Mouse (Mus musculus) adrenal gland, adult 8-10 months (tissue): ENCODE measurements around the gene Txndc15. TPM values are rescaled to one million over a fixed set of nuclear protein-coding genes. Genes with fewer than 3 reads are reported as not detected.
"Not testable (repeated sequence)": the region's sequence is repeated elsewhere in the genome, so short reads cannot be mapped to it uniquely, and the experiment has no call there.

Experiments
- DNase-seq: peaks from one replicate; pipeline ENCODE4 v3.0.0; 2022
- total RNA-seq, 4 experiments: library from RNA; stranded (reverse); gene quantifications; 2 replicates each; pipeline ENCODE4 v1.2.4; 2022

Gene Txndc15
- 10 to 100 TPM; 77.7 to 92.8 (median 82.7) TPM for total RNA-seq

GRCm38 (mm10) chr13:55714501-55715166, at the start of gene Txndc15:
Gene Txndc15 (plus strand): TSS chr13:55714650.
- DNase-seq = peak; percentile 85

DNA sequence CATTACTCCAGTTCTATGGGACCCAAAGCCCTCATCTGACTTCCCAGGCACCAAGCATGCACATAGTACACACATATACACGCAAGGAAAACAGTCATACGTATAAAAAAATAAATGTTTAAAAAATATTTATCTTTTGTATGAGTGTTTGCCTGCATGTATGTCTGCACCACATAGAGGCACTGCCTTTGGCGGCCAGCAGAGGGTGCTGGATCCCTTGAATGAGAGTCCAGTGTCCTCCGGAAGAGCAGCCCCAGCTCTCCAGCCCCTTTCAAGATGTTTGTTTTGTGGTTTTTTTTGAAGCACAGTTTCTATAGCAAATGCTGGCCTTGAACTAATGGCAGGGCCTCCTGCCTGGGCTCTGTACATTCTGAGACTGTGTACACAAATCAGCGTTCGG, 45.9 kb upstream of the Txndc15 start:
- no peak for DNase-seq

- DNase-seq = no peak
Observed at GRCm38 (mm10) chr13:55672711-55673110, 41.7 kb upstream of the Txndc15 start.

GRCm38 (mm10) chr13:55677364-55677763, 37.1 kb upstream of the Txndc15 start:
- no peak for DNase-seq

GRCm38 (mm10) chr13:55682201-55682600, 32.2 kb upstream of the Txndc15 start:
- no peak for DNase-seq

DNA sequence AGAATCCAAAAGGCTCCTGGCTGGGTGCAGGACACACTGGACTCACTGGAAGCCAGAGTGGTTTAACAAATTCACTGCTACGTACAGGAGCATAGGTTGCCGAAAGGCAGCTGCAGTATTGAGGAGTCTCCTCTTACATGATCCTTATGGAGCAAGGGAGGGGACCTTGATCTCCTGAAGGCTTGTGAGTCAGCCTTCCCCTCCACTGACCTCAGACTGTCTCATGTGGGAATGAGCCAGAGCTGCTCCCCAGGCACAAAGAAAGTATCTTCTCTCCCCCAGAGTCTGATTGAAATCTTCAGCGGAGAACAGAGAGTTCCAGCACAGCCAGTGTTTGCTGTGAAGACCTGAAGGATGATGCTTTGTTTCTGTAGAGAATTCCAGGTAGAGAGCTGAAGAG, 30.9 kb upstream of the Txndc15 start:
- peak; percentile 31 for DNase-seq

DNA sequence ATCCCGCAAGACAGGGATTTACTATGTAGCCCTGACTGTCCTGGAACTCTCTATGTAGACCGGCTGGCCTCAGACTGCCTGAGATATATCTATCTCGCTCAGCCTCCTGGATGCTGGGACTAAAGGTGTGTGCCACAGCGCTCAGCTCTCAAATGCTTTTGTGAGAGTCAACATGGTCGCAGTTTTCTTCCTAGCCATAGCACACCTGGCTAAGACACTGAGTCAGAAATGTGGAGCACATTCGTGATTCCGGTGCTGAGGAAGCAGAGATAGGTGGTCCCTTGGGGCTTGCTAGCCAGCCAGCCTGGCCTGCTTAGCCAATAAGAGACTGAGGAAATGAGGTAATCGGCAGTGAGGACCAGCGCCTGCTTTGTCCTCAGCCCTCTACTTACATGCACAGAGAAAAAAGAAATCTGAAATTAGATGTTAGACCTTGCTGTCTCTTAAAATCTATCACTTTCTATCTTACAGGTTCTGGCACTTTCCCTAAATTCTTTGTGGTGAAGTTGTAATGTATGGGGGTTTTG, 28.3 kb upstream of the Txndc15 start:
- no peak for DNase-seq

DNA sequence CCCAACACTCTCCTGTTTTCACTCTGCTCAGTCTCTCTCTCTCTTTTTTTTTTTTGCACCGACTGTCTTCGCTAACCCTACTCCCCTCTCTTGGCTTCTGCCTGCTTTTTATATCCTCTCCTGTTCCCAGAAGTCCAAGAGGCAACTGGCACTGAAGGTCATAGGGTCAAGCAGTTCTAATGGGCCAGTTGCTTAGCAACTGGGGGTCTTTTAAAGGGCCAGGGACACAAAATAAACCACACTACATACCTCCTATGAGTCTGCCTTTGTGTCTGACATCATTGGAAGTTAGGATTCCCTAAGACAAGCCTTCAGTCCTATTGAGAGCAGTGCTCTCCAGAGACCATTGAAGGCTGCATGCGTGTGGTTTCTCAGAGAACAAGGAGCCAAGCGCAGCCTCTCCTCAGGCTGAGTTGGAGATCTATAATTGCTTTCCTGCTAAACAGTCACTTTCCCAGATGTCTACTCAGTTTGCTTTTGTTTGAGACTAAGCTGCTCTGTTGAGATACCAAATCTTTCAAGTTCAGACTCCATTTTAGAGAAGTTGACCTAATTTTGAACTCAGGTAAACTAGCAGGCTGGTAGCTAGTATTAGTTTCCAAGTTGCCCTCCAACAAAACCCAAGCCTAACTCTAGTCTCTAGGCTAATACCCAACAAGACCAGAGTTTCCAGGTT, 26.4 kb upstream of the Txndc15 start:
- DNase-seq = no peak

GRCm38 (mm10) chr13:55692535-55693242, 21.8 kb upstream of the Txndc15 start, which contains the start of gene B230219D22Rik:
Gene B230219D22Rik (plus strand): TSS chr13:55693124.
- DNase-seq = peak; percentile 81

DNA sequence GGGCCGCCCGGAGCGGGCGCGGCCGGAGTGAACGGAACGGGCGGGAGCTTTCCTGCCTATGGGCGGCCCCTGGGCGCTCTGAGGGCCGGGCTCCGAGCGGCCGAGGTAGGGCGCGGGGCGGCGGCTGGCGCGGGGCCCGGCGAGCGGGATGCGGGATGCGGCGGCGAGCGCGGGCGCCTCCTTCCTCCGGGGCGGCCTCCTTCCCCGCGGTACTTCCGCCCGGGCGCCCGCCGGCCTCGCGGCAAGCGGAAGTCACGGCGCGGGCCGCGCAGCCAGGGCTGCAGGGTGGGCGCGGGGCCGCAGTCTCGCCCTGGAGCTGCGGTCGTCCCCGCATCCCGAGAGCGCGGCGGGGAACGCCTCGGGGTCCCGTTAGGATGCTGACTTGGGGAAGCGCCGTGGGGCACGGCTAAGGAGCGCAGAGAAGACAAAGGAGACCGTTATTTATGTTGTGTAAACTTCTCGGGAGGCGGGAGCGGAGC, 21.2 kb upstream of the Txndc15 start:
- DNase-seq = no peak

- no peak for DNase-seq
Observed at GRCm38 (mm10) chr13:55694110-55694509, 20.3 kb upstream of the Txndc15 start.

GRCm38 (mm10) chr13:55695989-55696388, 18.5 kb upstream of the Txndc15 start:
- not testable (repeated sequence) for DNase-seq

GRCm38 (mm10) chr13:55704301-55704700, 10.1 kb upstream of the Txndc15 start:
- no peak for DNase-seq

DNA sequence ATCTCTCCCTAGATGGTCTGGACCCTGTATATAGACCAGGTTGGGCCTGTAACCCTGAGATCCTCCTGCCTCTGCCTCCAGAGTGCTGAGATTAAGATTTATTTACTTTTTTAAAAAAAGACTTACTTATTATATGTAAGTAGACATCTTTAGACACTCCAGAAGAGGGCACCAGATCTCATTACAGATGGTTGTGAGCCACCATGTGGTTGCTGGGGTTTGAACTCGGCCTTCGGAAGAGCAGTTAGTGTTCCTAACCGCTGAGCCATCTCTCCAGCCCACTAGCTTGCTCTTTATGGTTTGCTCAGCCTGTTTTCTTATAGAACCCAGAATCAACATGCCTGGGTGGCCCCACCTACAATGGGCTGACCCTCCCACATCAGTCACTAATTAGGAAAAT, 1.6 kb upstream of the Txndc15 start:
- DNase-seq = no peak

DNA sequence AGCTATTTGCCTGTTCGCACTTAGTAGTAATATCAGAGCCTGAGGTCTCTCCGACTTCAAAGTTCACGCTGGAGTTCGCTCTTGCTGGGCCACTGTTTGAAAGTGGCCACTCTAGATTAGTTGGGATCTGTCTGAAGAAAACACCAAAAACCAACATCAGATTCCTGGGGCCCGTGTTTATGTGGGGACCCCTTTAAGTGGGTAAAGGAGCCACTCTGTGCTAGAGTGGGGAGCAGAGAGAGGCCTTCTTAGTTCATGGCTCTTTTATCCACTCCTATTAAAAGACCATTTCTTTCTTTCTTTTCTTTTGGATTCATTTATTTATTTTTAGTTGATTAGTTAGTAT, 690 bp downstream of the Txndc15 start:
- DNase-seq = no peak

DNA sequence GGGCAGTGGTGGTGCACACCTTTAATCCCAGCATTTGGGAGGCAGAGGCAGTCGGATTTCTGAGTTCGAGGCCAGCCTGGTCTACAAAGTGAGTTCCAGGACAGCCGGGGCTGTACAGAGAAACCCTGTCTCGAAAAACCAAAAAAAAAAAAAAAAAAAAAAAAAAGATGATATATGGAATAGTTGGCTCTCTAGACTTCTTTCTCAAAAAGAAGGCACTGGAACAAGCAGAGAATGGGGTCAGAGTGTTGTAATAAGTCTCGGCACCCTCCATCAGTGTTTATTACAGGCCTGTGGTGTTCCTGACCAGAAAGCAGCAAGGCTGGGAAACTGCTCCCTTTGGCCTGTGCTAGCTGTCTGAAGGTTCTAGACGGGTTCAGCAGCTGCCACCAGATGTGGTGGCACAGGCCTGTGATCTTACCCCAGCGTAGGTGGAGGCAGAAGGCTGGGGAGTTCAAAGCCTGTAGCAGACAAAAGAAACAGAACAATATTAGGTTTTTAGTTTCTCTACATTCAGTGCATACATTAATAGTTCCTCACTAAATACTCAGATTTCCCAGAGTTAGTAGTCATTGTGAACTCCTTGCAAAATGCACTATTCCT, 1.6 kb downstream of the Txndc15 start:
- DNase-seq = no peak

DNA sequence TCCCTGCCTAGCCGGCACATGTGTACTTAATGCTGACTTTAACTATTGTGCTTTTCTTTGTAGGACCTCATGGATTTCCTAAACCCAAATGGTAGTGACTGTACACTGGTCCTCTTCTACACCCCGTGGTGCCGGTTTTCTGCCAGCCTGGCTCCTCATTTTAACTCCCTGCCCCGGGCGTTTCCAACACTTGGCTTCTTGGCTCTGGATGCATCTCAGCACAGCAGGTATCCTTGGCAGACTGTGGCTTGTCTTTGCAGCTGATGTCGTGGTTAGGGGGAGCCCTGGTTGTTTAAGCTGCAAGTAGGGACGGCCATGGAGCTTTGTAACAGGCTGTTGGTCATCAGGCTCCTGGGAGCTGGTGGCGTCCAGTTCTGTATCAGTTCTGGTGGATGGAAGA, 7.1 kb downstream of the Txndc15 start:
- no peak for DNase-seq

- no peak for DNase-seq
Observed at GRCm38 (mm10) chr13:55721995-55722394, 7.5 kb downstream of the Txndc15 start.

DNA sequence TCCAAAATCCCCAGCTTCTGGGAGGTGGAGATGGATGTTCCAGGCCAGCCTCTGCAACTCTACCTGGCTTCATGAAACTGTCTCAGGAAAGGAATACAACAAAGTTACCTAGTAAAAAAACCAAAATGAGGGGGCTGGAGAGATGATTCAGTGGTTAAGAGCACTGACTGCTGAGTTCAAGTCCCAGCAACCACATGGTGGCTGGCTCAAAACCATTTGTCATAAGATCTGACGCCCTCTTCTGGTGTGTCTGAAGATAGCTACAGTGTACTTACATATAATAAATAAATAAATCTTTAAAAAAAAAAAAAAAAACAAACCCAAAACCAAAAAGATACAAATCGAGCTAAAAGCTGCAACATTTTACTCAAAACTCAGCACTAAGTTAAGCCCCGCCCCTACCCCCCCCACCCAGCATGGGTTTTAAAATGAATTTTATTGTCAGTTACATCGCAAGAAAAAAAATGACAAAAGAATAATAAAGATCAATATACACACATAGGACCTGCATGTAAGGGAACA, 12.2 kb downstream of the Txndc15 start:
- DNase-seq = no peak

GRCm38 (mm10) chr13:55727120-55727838, 12.8 kb downstream of the Txndc15 start, which contains the start of gene Pcbd2:
Gene Pcbd2 (plus strand): TSS chr13:55727368.
- peak; percentile 80 for DNase-seq

- DNase-seq = peak; percentile 48
Observed at GRCm38 (mm10) chr13:55727839-55728238, 13.4 kb downstream of the Txndc15 start.

- no peak for DNase-seq
Observed at GRCm38 (mm10) chr13:55730716-55731115, 16.3 kb downstream of the Txndc15 start.
